Mouse (Mus musculus) telencephalon, adult 2 months (tissue): ENCODE measurements around the gene Actr6.

ENCODE experiments used
- DNase-seq: peaks from one replicate; pipeline ENCODE4 v3.0.0-alpha.2; 2011; ENCODE audit warnings: low read depth, low spot score

Actr6 gene

DNA sequence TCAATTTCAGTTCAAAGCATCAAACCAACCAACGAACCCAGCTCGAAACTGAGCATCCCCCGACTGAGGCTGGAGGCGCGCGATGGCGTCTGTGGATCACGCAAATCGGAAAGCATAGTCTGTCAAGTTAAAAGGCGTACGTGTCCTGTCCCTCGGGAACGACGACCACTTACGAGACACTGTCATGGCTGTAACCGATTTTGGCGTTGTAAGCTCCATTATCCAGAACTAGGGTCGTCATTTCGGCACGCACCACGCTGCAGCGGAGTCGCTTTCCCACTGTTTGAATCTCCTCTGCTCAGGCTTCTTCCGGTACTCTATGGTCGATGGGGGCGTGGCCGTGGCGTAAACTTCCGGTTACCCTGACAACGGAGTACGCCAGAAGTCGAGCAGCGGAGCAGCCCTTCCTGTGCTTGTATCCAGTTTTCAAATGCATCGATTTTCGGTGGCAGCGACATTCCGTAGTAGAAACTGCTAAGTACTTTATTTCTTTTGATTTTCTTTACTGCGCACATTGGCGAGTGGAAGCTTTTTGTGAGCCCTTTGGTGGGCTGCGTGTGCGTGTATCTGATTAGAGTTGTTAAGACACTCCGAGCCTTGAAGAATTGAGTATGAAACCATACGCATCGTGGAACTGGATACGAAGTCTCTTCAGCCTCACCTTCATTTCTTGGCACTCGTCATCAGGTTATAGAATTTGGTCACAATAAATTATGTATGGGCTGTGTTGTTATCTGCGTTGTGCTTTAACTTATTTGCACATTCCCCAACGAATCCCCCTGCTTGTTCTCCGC, at the start of gene Actr6:
Gene Actr6, minus strand, starts transcription at position 295 of the 794 bp plus-strand sequence.
- DNase-seq = peak; percentile 94

DNA sequence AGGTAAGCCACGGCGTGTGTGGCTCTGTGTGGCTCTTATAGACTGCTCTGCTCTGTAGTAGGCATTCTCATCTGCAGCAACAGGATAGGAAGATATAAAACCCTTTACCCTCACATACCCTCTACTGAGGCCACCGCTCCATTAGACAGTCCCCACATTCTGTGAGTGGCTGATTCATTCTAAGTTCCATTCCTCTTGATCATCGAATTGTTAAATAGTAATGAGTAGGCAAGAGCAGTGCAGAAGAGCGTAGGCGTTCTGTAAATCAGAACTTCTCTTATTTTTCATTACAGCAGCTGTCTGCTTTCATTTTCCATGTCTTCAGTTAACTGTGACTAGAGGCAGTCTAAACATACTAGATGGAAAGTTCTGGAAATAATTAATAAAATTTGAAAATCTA, 43.9 kb upstream of the Actr6 start:
- peak; percentile 27 for DNase-seq

- DNase-seq = no peak
Measured at GRCm38 (mm10) chr10:89771894-89772293, 39.8 kb upstream of the Actr6 start.

GRCm38 (mm10) chr10:89769096-89769495, 37.0 kb upstream of the Actr6 start:
- no peak for DNase-seq

GRCm38 (mm10) chr10:89768352-89769020, 36.4 kb upstream of the Actr6 start:
- DNase-seq = no peak

DNA sequence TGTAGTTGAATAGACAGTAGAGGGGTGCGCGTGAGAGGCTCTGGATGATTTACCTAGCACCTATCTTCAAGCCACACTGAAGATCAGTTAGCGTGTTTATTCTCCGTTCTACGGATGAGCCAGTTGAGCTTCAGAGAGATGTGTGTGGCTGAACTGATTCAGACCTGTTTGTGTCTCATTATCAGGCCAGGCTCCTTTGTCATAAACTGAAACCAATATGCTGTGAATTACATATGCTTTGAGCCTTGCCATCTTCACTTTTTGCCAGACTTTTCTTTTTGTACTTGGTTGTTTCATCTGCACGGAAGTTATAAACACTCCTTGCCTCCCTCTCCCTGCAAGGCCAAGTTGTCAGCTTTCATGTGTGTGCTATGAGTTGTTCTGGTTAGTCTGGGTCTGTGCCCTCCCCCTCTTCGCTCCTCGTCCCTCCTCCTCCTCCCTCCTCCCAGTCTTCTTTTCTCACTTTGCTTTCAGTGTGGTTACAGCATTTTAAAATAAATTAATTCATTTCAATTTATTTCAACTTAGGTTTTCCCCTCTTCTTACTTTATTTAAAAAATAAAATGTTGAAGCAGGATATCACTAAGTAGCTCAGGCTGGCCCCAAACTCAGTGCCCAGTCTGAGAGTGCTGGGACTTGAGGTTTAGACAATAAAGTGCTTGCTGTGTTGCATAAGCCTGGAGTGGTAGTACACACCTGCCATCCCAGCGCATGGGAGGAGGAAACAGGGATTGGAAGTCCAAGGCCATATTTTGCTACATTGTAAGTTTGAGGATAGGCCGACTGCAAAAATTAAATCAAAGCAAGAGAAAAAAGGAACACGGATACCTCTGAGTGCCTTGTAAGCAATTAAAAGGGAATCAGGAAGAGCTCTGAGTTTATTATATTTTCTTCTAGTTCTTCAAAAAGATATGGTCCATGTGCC, 34.0 kb upstream of the Actr6 start:
- no peak for DNase-seq

DNA sequence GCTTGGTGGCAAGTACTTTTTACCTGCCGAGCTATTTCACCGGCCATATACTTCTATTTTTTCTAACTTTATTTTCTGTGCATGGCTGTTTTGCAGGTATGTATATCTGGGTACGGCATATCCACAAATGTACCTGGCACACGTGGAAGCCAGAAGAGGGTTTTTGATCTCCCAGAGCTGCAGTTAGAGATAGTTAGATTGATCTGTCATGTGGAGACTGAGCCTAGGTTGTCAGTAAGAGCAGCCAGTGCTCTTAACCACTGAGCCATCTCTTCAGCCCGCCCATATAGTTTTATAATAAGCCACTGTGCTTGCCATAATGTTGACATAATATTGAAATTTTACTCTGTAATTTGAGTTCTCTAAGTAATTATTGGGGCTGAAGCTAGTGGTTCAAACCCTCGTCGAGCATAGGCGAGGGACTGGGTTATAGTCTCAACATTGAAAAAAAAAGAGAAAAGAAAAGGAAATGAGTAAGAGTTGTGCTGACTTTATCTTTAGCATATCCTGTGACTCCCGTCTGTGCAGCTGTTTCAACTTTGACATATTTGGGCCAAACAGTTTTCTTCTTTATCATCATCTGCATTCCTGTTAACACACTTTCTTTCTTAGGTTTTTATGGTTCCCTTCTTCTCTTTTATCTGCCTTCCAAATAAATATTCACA, 32.5 kb upstream of the Actr6 start:
- no peak for DNase-seq

GRCm38 (mm10) chr10:89760772-89761171, 28.7 kb upstream of the Actr6 start:
- DNase-seq = no peak

DNA sequence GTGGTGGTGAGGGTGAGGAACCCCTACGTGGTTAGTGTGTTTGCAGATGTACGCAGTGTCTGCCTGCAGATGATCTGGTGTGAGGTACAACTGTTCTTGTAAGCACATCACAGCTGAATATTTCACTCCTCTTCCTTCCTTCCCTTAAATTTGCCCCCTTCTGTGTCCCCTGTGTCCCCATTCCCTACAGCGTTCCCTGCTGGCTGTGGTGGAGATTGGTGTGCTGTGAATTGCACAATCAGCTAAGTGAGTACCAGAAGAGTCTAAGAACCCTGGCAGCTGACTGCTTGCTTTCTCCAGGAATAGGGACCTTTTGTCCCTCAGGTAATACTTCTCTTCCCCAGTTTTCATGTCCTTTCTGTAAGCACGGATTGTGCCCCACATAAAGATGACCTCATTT, 23.1 kb upstream of the Actr6 start:
- DNase-seq = no peak

- no peak for DNase-seq
Measured at GRCm38 (mm10) chr10:89751069-89751468, 19.0 kb upstream of the Actr6 start.

DNA sequence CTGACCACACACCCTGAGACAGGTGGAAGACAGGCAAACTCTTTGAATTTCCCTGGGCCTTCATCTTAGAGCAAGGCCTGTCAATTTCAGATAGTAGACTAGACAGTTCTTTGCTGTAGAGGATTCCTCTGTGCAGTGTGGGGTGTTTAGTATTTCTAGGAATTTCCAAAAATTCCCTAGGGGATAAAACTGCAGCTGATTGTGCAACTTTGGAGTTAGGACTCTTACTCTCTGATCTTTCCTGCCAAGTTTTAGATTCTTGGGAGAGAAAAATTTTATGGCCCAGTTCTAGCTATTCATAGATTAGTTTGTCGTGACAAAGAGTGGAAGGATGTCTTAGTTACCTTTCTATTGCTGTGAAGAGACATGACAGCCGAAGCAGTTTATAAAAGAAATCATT, 16.5 kb upstream of the Actr6 start:
- no peak for DNase-seq

DNA sequence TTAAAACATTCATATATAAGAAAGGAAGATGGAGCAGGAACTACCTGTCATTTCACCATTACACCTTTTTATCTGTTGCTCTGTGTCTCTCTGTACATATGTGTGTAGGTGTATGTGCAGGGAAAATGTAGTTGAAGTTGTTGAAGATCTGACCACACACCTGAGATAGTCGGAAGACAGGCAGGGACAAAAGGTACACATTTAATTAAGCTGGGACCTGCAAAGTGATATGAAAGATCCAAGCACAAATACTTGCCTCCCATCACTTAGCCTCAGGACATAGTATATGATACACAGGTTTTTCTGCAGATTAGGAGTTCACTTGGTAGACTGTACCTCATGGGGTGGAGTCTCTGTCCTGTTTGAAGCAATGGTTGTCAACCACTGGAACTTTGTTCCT, 15.8 kb upstream of the Actr6 start:
- no peak for DNase-seq

- no peak for DNase-seq
Measured at GRCm38 (mm10) chr10:89747221-89747905, 15.3 kb upstream of the Actr6 start.

DNA sequence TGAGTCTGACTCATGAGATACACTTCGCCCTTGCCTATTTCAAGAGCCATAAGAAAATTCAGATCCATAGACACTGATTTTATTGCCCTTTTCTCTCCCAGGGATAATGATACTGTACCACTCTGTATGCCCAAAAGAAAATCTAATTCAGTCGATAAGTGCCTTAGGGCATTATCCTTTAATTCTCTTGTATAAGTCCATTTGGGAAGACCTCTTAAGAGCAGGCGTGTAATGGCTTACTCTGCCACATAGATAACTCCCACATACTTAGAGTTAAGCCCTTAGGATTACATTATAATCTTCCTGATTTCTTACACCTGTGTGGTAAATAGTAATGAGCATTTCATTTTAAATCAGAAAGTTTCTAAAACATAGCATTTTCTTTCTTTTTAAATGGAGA, 14.5 kb upstream of the Actr6 start:
- DNase-seq = no peak

DNA sequence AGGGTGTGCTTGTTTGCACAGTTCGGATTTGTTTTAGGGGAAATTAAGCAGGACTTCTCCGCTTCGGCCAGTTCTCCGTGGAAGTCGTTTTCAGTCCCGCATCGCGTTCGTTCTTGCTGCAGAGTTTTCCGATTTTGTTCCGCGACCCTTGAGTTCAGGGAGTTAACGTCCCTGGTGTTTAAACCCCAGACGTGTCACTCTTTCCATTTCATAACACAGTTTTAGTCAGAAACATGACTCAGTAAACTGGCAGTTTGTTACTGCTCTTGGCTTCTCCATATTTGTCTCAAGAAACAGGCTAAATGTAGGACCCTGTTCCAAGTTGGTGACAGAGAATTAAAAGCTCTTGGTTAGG, 13.5 kb upstream of the Actr6 start:
- no peak for DNase-seq

- peak; percentile 81 for DNase-seq
Measured at GRCm38 (mm10) chr10:89744871-89745665, 13.0 kb upstream of the Actr6 start, which contains the start of gene Uhrf1bp1l. Gene Uhrf1bp1l, plus strand, starts transcription at chr10:89744991.

DNA sequence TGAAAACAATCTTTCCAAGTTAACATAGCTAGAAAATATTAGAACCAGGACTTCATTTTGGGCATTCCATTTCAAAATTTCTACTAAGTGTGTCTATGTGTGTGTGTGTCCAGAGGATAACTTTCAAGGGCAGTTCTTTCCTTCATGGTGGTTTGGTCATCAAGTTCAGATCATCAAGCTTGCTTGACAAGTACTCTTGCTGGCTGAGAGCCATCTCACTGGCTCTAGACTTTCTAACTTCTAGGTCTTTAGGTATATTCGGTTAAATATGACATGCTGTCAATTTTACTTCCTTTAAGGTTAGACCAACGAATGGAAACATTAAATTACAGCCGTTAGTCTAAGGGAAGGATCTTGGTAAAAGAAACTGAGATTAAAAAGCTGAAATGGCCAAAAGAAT, 12.2 kb upstream of the Actr6 start:
- DNase-seq = no peak

GRCm38 (mm10) chr10:89743266-89743665, 11.2 kb upstream of the Actr6 start:
- DNase-seq = no peak

- no peak for DNase-seq
Measured at GRCm38 (mm10) chr10:89740995-89741394, 8.9 kb upstream of the Actr6 start.

DNA sequence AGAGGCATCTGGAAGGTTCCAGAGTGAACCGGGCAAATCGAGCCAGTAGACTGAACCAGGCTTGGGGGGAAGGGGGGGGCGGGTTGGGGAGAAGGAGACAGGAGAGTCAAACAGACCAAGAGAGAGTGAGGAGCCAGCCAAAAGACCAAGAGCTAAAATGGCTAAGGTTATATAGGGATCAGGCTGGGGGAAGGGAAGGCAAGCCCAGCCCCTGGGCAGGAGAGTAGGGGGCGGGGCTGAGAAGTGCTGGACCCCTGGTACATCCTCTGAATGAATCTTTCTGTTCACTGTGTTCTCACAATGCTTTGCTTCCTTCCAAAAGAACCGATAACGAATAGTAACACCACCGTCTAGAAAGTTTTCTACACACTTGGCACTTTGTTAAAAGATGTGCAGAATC, 7.6 kb upstream of the Actr6 start:
- no peak for DNase-seq
